Mouse (Mus musculus) kidney, adult 2 months (tissue): ENCODE measurements around the gene Rnf144b. TPM values are rescaled to one million over a fixed set of nuclear protein-coding genes. Genes with fewer than 3 reads are reported as not detected.
A peak's percentile ranks its signal among the peaks of the same experiment; 100 is the strongest.

Experiments
- DNase-seq: peaks from one replicate; pipeline ENCODE4 v3.0.0; 2021
- H3K27ac ChIP-seq: fragments of 200-500 bp; 2 replicates; pipeline ENCODE4 v1.5.1; 2012; ENCODE audit warnings: low read depth, low read length, control low read depth, inconsistent platforms; ENCODE audit not compliant: insufficient read depth
- H3K27me3 ChIP-seq: fragments of 200-500 bp; replicated peaks from 2 replicates; pipeline ENCODE4 v1.6.1; 2012; ENCODE audit warnings: mild to moderate bottlenecking, moderate library complexity, low read length, inconsistent platforms; ENCODE audit not compliant: control insufficient read depth, insufficient read depth
- H3K36me3 ChIP-seq: fragments of 200-500 bp; 2 replicates; pipeline ENCODE4 v1.6.1; 2012; ENCODE audit warnings: mild to moderate bottlenecking, moderate library complexity, low read length, inconsistent platforms; ENCODE audit not compliant: control insufficient read depth, insufficient read depth
- H3K4me1 ChIP-seq: fragments of 200-500 bp; 2 replicates; pipeline ENCODE4 v1.6.1; 2011; ENCODE audit warnings: low read length; ENCODE audit not compliant: control insufficient read depth, insufficient read depth
- H3K4me3 ChIP-seq: fragments of 200-500 bp; 2 replicates; pipeline ENCODE4 v1.5.1; 2011; ENCODE audit warnings: mild to moderate bottlenecking, low read depth, low read length, control low read depth; ENCODE audit not compliant: insufficient read depth
- CTCF ChIP-seq: fragments of 200-500 bp; conservative IDR thresholded peaks from 2 replicates; pipeline ENCODE4 v1.5.1; 2011; ENCODE audit warnings: low read depth, mild to moderate bottlenecking, control low read depth, low read length, moderate library complexity, mixed read lengths; ENCODE audit not compliant: insufficient read depth, insufficient read length
- POLR2A ChIP-seq: fragments of 200-500 bp; IDR thresholded peaks from one replicate; pipeline ENCODE4 v1.6.1; 2011; ENCODE audit warnings: low read depth, low read length, control low read depth
- WGBS: fragments of 180-500 bp; shearing (Covaris S2); methylation state at CpG from one replicate; pipeline ENCODE4 v1.1.7; 2018; 5-methylcytosine and 5-hydroxymethylcytosine counted together
- polyA plus RNA-seq: library from polyadenylated mRNA; depleted of rRNA; stranded (reverse); fragments of >200 nt; gene quantifications from 2 replicates; pipeline ENCODE4 v1.2.3, GENCODE M21; 2012

The Rnf144b gene
- polyA plus RNA-seq, 1 experiment, result 3.1 TPM

DNA sequence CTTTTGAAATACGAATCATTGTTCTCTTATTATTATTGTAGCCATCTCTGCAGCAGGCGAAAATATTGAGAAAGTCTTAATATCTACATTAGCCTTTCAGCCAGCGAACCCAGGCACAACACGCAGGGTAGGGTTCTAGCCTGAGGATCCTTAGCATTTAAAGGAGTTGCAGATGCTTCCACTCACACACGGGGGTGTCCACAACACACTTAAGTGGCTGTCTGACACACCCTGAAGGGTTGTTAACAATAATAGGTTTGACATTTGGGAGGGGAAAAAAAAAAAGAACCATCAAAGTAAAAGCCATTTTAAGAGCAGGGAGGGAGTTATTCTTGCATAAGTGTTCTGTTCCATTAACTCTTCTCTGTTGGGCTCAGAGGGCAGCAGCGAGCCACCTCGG is 23.9 kb downstream of the Rnf144b start:
- 55% methylated on average over 7 of the region's 7 CpGs for WGBS
- H3K36me3 ChIP-seq, result no peaks in the 10 kb centered on the region
- DNase-seq, result no peak
- no peak overlapping the region for H3K27ac ChIP-seq
- no peaks in the 10 kb centered on the region for H3K4me1 ChIP-seq
- no peaks in the 10 kb centered on the region for H3K27me3 ChIP-seq
- no peak overlapping the region for H3K4me3 ChIP-seq
- no peak for TF ChIP-seq POLR2A
- no peak for TF ChIP-seq CTCF

- Histone ChIP-seq H3K36me3 (no peaks in the 10 kb centered on the region), H3K27ac (no peak overlapping the region), H3K4me1 (no peaks in the 10 kb centered on the region), H3K27me3 (no peaks in the 10 kb centered on the region), H3K4me3 (no peak overlapping the region)
- TF ChIP-seq CTCF, result no peak
- TF ChIP-seq POLR2A, result no peak
- no peak for DNase-seq
- 53% methylated on average over 11 of the region's 11 CpGs for WGBS
Observed at GRCm38 (mm10) chr13:47148573-47148972, 26.1 kb downstream of the Rnf144b start.

DNA sequence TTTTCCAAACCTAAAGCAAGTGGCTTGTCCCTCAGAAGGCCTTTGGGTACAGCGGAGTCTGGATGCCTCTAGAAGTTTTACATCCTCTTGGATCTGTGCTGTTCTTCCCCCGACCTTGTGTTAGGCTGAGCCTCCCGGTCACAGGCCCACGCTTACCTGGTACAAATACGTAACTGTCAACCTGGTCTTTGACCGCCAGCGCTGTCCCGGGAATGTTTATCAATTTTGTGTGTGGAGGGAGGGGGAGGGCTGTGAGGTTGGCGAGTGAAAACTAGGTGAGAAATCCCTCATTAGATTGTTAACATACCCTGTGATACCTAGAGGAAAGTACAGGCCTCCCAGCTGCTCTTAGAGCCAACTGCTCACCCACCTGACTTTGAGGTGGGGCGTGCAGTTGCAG is 27.5 kb downstream of the Rnf144b start:
- no peak for DNase-seq
- TF ChIP-seq POLR2A, result no peak
- TF ChIP-seq CTCF, result no peak
- H3K4me1 ChIP-seq, result no peaks in the 10 kb centered on the region
- no peak overlapping the region for H3K27ac ChIP-seq
- WGBS, result 91% methylated on average over 10 of the region's 10 CpGs
- no peak overlapping the region for H3K4me3 ChIP-seq
- H3K27me3 ChIP-seq, result no peaks in the 10 kb centered on the region
- H3K36me3 ChIP-seq, result no peaks in the 10 kb centered on the region

DNA sequence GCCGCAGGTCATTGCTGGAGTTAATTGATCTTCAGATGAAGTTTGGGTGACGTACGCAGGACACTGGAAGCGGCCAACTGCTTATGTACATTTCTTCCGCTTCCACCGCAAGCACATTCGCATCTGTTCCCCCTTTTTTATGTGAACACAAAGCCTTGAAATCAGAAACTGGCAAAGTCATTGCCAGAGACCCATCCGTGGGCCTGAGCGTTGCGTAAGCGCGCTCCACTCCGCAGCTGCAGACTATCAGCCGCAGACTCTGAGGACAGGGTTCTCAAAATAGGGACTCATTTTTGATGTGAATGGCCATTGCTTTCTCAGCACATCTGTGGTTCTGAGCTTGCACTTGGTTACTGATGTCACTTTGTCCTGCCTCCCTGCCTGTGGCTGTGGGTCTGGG is 28.6 kb downstream of the Rnf144b start:
- Histone ChIP-seq H3K36me3 (no peaks in the 10 kb centered on the region), H3K4me1 (no peaks in the 10 kb centered on the region), H3K27ac (no peak overlapping the region), H3K4me3 (no peak overlapping the region), H3K27me3 (no peaks in the 10 kb centered on the region)
- TF ChIP-seq CTCF (no peak), POLR2A (no peak)
- DNase-seq, result no peak
- 94% methylated on average over 14 of the region's 14 CpGs for WGBS

DNA sequence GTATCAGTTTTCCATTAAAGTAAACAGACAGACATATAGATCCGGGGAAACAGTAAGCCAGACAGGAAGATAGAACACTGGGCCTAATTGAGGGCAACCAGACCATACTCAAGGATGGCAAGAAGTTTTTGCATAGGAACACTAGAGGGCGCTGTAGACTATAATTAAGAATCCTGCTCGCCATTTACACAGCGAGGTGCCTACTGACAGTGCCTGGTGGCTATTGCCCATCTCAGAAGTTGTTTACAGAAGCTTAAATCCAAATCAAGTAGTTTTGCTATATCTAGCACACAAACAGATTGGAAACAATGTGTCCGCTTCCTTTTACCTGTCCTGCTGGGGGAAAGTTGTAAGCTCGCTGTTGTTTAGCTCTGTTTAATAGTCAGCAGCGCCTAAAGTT is 29.9 kb downstream of the Rnf144b start:
- no peak for TF ChIP-seq POLR2A
- peak; percentile 68 for TF ChIP-seq CTCF
- DNase-seq, result peak; percentile 60

GRCm38 (mm10) chr13:47153206-47153605 is 30.8 kb downstream of the Rnf144b start:
- 84% methylated on average over 5 of the region's 5 CpGs for WGBS
- no peak for DNase-seq
- Histone ChIP-seq H3K27ac (no peak overlapping the region), H3K27me3 (no peaks in the 10 kb centered on the region), H3K4me1 (no peaks in the 10 kb centered on the region), H3K4me3 (no peak overlapping the region), H3K36me3 (no peaks in the 10 kb centered on the region)
- no peak for TF ChIP-seq POLR2A
- TF ChIP-seq CTCF, result no peak

More for the DNA sequence above, 29.9 kb downstream of the Rnf144b start:
- H3K4me3 ChIP-seq, result no peak overlapping the region
- no peaks in the 10 kb centered on the region for H3K27me3 ChIP-seq
- WGBS, result 41% methylated on average over 7 of the region's 7 CpGs
- no peaks in the 10 kb centered on the region for H3K4me1 ChIP-seq
- H3K27ac ChIP-seq, result no peak overlapping the region
- H3K36me3 ChIP-seq, result no peaks in the 10 kb centered on the region

GRCm38 (mm10) chr13:47154866-47155265 is 32.4 kb downstream of the Rnf144b start:
- no peak for DNase-seq
- Histone ChIP-seq H3K4me3 (no peak overlapping the region), H3K27me3 (no peaks in the 10 kb centered on the region), H3K27ac (no peak overlapping the region), H3K4me1 (no peaks in the 10 kb centered on the region), H3K36me3 (no peaks in the 10 kb centered on the region)
- TF ChIP-seq POLR2A (no peak), CTCF (no peak)
- 57% methylated on average over 4 of the region's 4 CpGs for WGBS

- no peaks in the 10 kb centered on the region for H3K4me1 ChIP-seq
- DNase-seq, result no peak
- H3K27me3 ChIP-seq, result no peaks in the 10 kb centered on the region
- no peak overlapping the region for H3K27ac ChIP-seq
- H3K4me3 ChIP-seq, result no peak overlapping the region
- WGBS, result 46% methylated on average over 5 of the region's 5 CpGs
- H3K36me3 ChIP-seq, result no peaks in the 10 kb centered on the region
- TF ChIP-seq POLR2A, result no peak
- no peak for TF ChIP-seq CTCF
Observed at GRCm38 (mm10) chr13:47156841-47157240, 34.4 kb downstream of the Rnf144b start.
